Mouse (Mus musculus) midbrain, embryonic 13.5 days (tissue): ENCODE data around the gene Pigz. TPM values are rescaled to one million over a fixed set of nuclear protein-coding genes. Genes with fewer than 3 reads are reported as not detected.
"Not testable (repeated sequence)": the region's sequence is repeated elsewhere in the genome, so short reads cannot be mapped to it uniquely, and the experiment has no call there.

ENCODE experiments used
- ATAC-seq: fragments of 200-750 bp; cut with Nextera tagmentation; 2 replicates; pipeline ENCODE4 v1.8.0; 2017; ENCODE audit warnings: mild to moderate bottlenecking, moderate TSS enrichment, moderate library complexity
- H3K27ac ChIP-seq: fragments of 300-500 bp; sonication (generic); 2 replicates; pipeline ENCODE4 v1.5.1; 2015; ENCODE audit warnings: inconsistent platforms, mild to moderate bottlenecking, moderate library complexity
- H3K27me3 ChIP-seq: fragments of 300-500 bp; sonication (generic); 2 replicates; pipeline ENCODE4 v1.6.1; 2015; ENCODE audit warnings: mild to moderate bottlenecking, inconsistent platforms
- H3K36me3 ChIP-seq: fragments of 300-500 bp; sonication (generic); 2 replicates; pipeline ENCODE4 v1.6.1; 2015; ENCODE audit warnings: mild to moderate bottlenecking, inconsistent platforms
- H3K4me1 ChIP-seq: fragments of 300-500 bp; sonication (generic); replicated peaks from 2 replicates; pipeline ENCODE4 v1.6.1; 2015; ENCODE audit warnings: inconsistent platforms
- H3K4me2 ChIP-seq: fragments of 300-500 bp; sonication (generic); replicated peaks from 2 replicates; pipeline ENCODE4 v1.6.1; 2015; ENCODE audit warnings: moderate library complexity, mild to moderate bottlenecking, inconsistent platforms
- H3K4me3 ChIP-seq: fragments of 300-500 bp; sonication (generic); replicated peaks from 2 replicates; pipeline ENCODE4 v1.5.1; 2015; ENCODE audit warnings: mild to moderate bottlenecking, inconsistent platforms
- H3K9ac ChIP-seq: fragments of 300-500 bp; sonication (generic); replicated peaks from 2 replicates; pipeline ENCODE4 v1.6.1; 2015; ENCODE audit warnings: mild to moderate bottlenecking, inconsistent platforms
- H3K9me3 ChIP-seq: fragments of 300-500 bp; sonication (generic); 2 replicates; pipeline ENCODE4 v1.6.1; 2016; ENCODE audit warnings: mild to moderate bottlenecking, inconsistent platforms
- WGBS: fragments of 180-500 bp; shearing (Covaris S2); methylation state at CpG from one replicate; pipeline ENCODE4 v1.1.7; 2015; 5-methylcytosine and 5-hydroxymethylcytosine counted together
- polyA plus RNA-seq: library from polyadenylated mRNA; unstranded; fragments of >200 nt; fragmentation: Nextera tagmentation; extraction: Ambion mirVana; gene quantifications from 2 replicates; pipeline ENCODE4 v1.2.1, GENCODE M21; 2015

Pigz gene
- polyA plus RNA-seq, 1 experiment from 2014 or later, result 3.3 TPM

DNA sequence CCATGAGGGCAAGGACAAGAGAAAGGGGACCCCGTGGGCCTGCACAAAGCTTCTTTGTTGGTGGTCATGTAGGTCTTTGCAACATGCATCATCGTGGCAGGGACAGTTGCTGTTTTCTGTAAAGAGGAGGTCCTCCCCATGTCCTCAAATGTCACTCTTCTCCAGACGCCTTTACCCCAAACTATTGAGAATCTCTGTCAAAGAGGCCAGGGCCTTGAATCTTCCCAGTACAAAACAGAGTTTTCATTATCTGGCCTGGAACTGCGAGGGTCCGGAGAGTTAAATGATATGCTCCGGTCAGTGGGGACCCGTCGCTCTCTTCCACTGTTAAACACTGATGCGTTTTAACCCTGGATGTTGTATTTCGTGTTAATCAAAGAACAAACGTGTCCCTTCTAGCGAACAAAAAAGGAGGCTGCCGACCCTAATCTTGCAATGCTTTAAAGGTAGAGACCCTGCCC, 929 bp downstream of the Pigz start:
- H3K4me3 ChIP-seq, result peak overlapping the region; percentile 47
- H3K9ac ChIP-seq, result peak overlapping the region; percentile 74
- H3K36me3 ChIP-seq, result no peaks in the 10 kb centered on the region
- peak overlapping the region; percentile 97 for H3K27ac ChIP-seq
- peak overlapping the region; percentile 78 for H3K4me2 ChIP-seq
- WGBS, result 13% methylated on average over 13 of the region's 13 CpGs
- no peaks in the 10 kb centered on the region for H3K9me3 ChIP-seq
- peaks cover 36% of the 10 kb centered on the region for H3K4me1 ChIP-seq
- no peak for ATAC-seq
- H3K27me3 ChIP-seq, result peaks cover 23% of the 10 kb centered on the region

DNA sequence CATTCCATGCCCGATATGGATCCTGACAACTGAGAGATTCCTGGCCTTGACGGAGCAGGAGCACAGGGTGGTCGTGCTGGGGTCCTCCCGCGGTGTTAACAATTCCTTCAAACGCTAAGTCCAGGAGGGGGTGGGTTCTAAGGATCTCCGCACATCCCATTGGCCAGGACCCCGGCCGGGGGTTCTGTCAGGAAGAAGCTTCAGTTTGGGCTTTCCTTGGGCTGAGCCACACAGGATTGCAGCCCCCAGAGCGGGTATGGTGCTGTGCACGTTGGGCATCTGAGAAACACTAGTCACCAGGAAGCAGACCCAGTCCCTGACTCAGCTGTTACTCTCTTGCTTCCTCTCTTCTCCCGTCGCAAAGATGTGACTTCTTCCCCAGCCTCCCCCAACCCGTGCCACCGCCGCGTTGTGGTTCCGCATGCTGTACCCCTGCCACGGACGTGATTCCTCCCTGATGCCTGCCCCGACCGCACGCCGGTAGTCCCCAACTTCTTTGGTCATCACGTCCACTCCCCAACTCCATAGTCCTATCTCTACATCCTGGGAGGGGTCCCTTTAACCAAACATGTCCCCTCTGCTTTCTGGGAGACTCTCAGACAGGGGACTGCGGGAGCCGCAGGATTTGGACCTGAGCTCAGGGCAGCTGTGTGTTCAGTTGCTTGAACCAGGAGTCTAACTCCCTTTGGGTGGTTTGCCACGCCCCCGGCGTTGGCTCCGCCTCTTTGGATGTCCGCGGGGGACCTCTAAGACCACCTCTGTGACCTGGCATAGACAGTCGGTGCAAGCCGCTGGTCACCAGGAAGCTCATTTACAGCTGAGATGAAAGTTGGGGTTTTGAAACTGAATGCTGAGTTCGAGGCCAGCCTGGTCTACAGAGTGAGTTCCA, 1.7 kb downstream of the Pigz start:
- Histone ChIP-seq H3K9ac (peak overlapping the region; percentile 74), H3K9me3 (no peaks in the 10 kb centered on the region), H3K27me3 (peaks cover 20% of the 10 kb centered on the region), H3K4me3 (peak overlapping the region; percentile 47), H3K27ac (no peak overlapping the region), H3K4me1 (peaks cover 36% of the 10 kb centered on the region), H3K4me2 (peak overlapping the region; percentile 78), H3K36me3 (no peaks in the 10 kb centered on the region)
- ATAC-seq, result no peak
- 4% methylated on average over 36 of the region's 36 CpGs for WGBS

- Histone ChIP-seq H3K4me2 (no peak overlapping the region), H3K27me3 (peaks cover 20% of the 10 kb centered on the region), H3K4me1 (peaks cover 36% of the 10 kb centered on the region), H3K36me3 (no peaks in the 10 kb centered on the region), H3K4me3 (no peak overlapping the region), H3K9ac (no peak overlapping the region), H3K27ac (no peak overlapping the region), H3K9me3 (no peaks in the 10 kb centered on the region)
- WGBS, result 88% methylated on average over 4 of the region's 4 CpGs
- no peak for ATAC-seq
Measured at GRCm38 (mm10) chr16:31936568-31936967, 2.9 kb downstream of the Pigz start.

DNA sequence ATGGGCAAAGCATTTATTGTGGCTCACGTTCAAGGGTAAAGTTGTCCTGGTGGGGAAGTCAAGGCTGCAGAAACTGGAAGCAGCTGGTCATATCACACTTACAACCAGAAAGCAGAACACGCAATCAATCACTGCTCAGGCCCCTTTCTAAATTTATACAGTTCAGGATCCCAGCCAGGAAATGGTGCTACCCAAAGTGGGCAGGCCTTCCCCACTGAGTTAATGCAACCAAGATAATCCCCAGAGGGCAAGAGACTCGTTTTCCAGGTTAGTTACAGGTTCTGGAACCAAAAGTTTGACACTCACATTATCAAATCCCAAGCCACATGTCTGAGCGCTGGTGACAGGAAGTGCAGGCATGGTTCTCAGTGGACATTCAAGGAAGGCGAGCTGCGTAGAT, 5.2 kb downstream of the Pigz start:
- H3K36me3 ChIP-seq, result no peaks in the 10 kb centered on the region
- ATAC-seq, result no peak
- peaks cover 22% of the 10 kb centered on the region for H3K4me1 ChIP-seq
- H3K4me2 ChIP-seq, result no peak overlapping the region
- no peak overlapping the region for H3K4me3 ChIP-seq
- no peak overlapping the region for H3K27ac ChIP-seq
- WGBS, result 77% methylated on average over 6 of the region's 6 CpGs
- H3K9ac ChIP-seq, result no peak overlapping the region
- H3K27me3 ChIP-seq, result peaks cover 20% of the 10 kb centered on the region
- no peaks in the 10 kb centered on the region for H3K9me3 ChIP-seq

DNA sequence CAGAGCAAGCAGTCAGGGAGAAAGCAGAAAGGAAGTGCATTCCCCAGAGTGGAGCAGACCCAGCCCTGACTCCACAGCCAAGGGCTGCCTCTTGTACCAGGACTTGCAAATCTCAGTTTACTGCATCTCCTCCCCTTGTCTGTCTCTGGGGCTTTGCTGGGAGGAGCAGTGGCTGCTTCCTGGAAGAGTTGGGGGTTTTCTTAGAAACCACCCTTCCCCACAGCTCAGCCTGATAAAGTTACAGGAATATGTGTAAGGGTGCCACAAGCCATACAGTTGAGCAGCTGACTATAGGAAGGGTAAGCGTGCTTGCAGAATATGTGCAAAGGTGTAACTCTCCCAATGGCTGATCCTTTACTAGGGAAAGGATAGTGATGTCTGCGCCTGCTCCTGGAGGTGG, 6.9 kb downstream of the Pigz start:
- Histone ChIP-seq H3K36me3 (peaks cover 10% of the 10 kb centered on the region), H3K9ac (no peak overlapping the region), H3K4me2 (no peak overlapping the region), H3K9me3 (no peaks in the 10 kb centered on the region), H3K27me3 (peaks cover 10% of the 10 kb centered on the region), H3K4me1 (peaks cover 20% of the 10 kb centered on the region), H3K4me3 (no peak overlapping the region), H3K27ac (no peak overlapping the region)
- no peak for ATAC-seq
- WGBS, result 63% methylated on average over 2 of the region's 2 CpGs

DNA sequence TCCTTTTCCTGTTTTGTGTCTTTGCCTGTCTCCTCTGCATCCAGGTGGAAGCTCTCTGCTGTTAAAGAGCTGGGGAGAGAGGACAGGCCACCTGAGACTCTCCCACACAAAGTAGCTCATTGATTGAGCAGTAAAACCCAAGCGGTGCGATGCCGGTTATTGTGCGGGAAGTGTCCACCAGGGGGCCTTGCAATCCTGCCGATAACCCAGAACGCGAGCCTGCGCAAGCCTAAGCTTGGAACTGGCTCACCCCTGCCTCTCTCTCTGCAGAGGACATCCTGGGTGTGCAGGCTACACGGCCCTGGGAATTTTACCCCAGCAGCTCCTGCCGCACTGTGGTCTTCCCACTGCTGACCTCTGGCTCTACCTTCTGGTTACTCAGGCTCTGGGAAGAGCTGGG, 10.3 kb downstream of the Pigz start:
- Histone ChIP-seq H3K36me3 (peaks cover 13% of the 10 kb centered on the region), H3K9me3 (no peaks in the 10 kb centered on the region), H3K4me3 (no peak overlapping the region; the same call in 1 of the 2 replicates), H3K27ac (0 out of 2 replicates have a peak overlapping the region, but pooled peaks have one; percentile 16), H3K9ac (no peak overlapping the region), H3K4me1 (peaks cover 42% of the 10 kb centered on the region), H3K27me3 (no peaks in the 10 kb centered on the region), H3K4me2 (no peak overlapping the region)
- peak; percentile 19 for ATAC-seq
- WGBS, result 2% methylated on average over 10 of the region's 10 CpGs

DNA sequence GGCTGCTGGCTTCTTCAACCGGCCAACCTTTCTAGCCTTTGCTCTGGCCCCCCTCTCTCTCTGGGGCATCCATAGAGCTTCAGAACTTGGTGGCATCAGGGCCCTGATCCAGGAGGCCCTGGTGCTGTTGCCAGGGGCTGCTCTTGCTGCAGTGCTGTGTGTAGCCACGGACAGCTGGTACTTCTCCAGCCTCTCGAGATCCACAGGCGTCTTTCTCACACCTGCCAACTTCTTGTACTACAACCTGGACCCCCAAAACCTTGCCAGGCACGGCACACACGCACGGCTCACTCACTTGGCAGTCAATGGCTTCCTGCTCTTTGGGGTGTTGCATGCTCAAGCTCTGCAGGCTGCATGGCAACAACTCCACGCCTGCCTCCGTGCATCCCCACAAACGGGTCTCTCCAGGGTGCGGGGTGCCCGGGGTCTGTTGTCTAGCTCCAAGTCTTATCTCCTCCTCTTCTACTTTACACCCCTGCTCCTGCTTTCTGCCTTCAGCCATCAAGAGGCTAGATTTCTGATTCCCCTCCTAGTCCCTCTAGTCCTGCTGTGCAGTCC, 11.1 kb downstream of the Pigz start:
- no peak overlapping the region for H3K9ac ChIP-seq
- peaks cover 13% of the 10 kb centered on the region for H3K36me3 ChIP-seq
- no peaks in the 10 kb centered on the region for H3K9me3 ChIP-seq
- 93% methylated on average over 12 of the region's 12 CpGs for WGBS
- H3K27me3 ChIP-seq, result no peaks in the 10 kb centered on the region
- H3K27ac ChIP-seq, result no peak overlapping the region
- peaks cover 50% of the 10 kb centered on the region for H3K4me1 ChIP-seq
- H3K4me3 ChIP-seq, result no peak overlapping the region
- no peak for ATAC-seq
- no peak overlapping the region for H3K4me2 ChIP-seq

GRCm38 (mm10) chr16:31945372-31945771, 11.7 kb downstream of the Pigz start:
- ATAC-seq, result no peak
- peaks cover 18% of the 10 kb centered on the region for H3K36me3 ChIP-seq
- no peaks in the 10 kb centered on the region for H3K9me3 ChIP-seq
- no peak overlapping the region for H3K4me3 ChIP-seq
- H3K27ac ChIP-seq, result no peak overlapping the region
- H3K27me3 ChIP-seq, result no peaks in the 10 kb centered on the region
- 89% methylated on average over 6 of the region's 6 CpGs for WGBS
- H3K9ac ChIP-seq, result no peak overlapping the region
- no peak overlapping the region for H3K4me2 ChIP-seq
- H3K4me1 ChIP-seq, result peaks cover 52% of the 10 kb centered on the region

DNA sequence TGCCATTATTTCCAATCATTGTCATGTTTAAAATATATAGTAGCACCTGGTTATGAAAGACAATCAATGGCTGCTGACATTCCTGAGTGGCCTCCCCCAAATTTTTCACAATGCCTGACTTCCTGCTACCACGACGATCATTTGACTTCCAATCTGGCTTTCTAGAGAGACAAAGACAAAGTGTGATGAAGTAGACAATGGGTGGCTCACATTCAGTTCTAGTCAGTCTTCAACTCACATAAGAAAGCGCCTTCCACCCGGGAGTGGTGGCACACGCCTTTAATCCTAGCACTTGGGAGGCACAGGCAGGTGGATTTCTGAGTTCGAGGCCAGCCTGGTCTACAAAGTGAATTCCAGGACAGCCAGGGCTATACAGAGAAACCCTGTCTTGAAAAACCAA, 12.3 kb downstream of the Pigz start:
- H3K9ac ChIP-seq, result 0 out of 2 replicates have a peak overlapping the region, but pooled peaks have one; percentile 5
- H3K4me1 ChIP-seq, result peaks cover 52% of the 10 kb centered on the region
- H3K4me2 ChIP-seq, result peak overlapping the region; percentile 86
- not testable (repeated sequence) for H3K27ac ChIP-seq, H3K9me3 ChIP-seq, ATAC-seq, H3K27me3 ChIP-seq
- 0 out of 2 replicates have a peak overlapping the region, but pooled peaks have one; percentile 72 for H3K4me3 ChIP-seq
- peaks cover 23% of the 10 kb centered on the region for H3K36me3 ChIP-seq
- 92% methylated on average over 6 of the region's 6 CpGs for WGBS

- no peaks in the 10 kb centered on the region for H3K27me3 ChIP-seq
- peak overlapping the region; percentile 86 for H3K4me2 ChIP-seq
- H3K9ac ChIP-seq, result peak overlapping the region; percentile 85
- peak overlapping the region; percentile 90; the same call in 1 of the 2 replicates for H3K27ac ChIP-seq
- H3K4me3 ChIP-seq, result peak overlapping the region; percentile 72
- H3K36me3 ChIP-seq, result peaks cover 34% of the 10 kb centered on the region
- no peak for ATAC-seq
- no peaks in the 10 kb centered on the region for H3K9me3 ChIP-seq
- 37% methylated on average over 8 of the region's 8 CpGs for WGBS
- H3K4me1 ChIP-seq, result peaks cover 52% of the 10 kb centered on the region
Measured at GRCm38 (mm10) chr16:31947333-31947732, 13.7 kb downstream of the Pigz start.

- Histone ChIP-seq H3K36me3 (peaks cover 34% of the 10 kb centered on the region), H3K27me3 (no peaks in the 10 kb centered on the region), H3K9me3 (no peaks in the 10 kb centered on the region), H3K4me1 (peaks cover 52% of the 10 kb centered on the region), H3K9ac (peak overlapping the region; percentile 85), H3K4me3 (peak overlapping the region; percentile 72), H3K4me2 (peak overlapping the region; percentile 86), H3K27ac (peak overlapping the region; percentile 90)
- under 1% methylated on average over 38 of the region's 38 CpGs for WGBS
- ATAC-seq, result no peak
Measured at GRCm38 (mm10) chr16:31947901-31948316, 14.3 kb downstream of the Pigz start.

- peak; percentile 92 for ATAC-seq
- WGBS, result under 1% methylated on average over 55 of the region's 55 CpGs
- H3K36me3 ChIP-seq, result peaks cover 34% of the 10 kb centered on the region
- peak within 1 kb of the TSS; percentile 86 for H3K4me2 ChIP-seq
- H3K9ac ChIP-seq, result peak within 1 kb of the TSS; percentile 85
- no peaks in the 10 kb centered on the region for H3K27me3 ChIP-seq
- H3K4me1 ChIP-seq, result peaks cover 52% of the 10 kb centered on the region
- H3K27ac ChIP-seq, result peak within 1 kb of the TSS; percentile 90
- peak within 1 kb of the TSS; percentile 72 for H3K4me3 ChIP-seq
- no peaks in the 10 kb centered on the region for H3K9me3 ChIP-seq
Measured at GRCm38 (mm10) chr16:31948345-31948774, 14.7 kb downstream of the Pigz start, which contains the start of the genes 0610012G03Rik and Ncbp2. TSS of gene 0610012G03Rik (minus strand) at chr16:31948494. TSS of gene Ncbp2 (plus strand) at chr16:31948513.
